Mouse (Mus musculus) heart, embryonic 13.5 days (tissue): ENCODE measurements around the gene Rnf214. TPM values are rescaled to one million over a fixed set of nuclear protein-coding genes. Genes with fewer than 3 reads are reported as not detected.

Source experiments
- microRNA-seq: library from miRNA; unstranded; fragments of <30 nt; microRNA quantifications from one replicate; pipeline ENCODE4, GENCODE M21; 2016
- polyA plus RNA-seq: library from polyadenylated mRNA; unstranded; fragments of >200 nt; fragmentation: Nextera tagmentation; extraction: Ambion mirVana; gene quantifications from 2 replicates; pipeline ENCODE4 v1.2.1, GENCODE M21; 2015

Rnf214 gene
- polyA plus RNA-seq, 1 experiment from 2014 or later: 40.0 TPM

Small RNA genes within 50 kb of the gene (microRNA-seq; reads per million reads assigned to microRNA genes)
- gene Mir7087: not detected

Other genes with a start within 250 kb of the Rnf214 start
- 13.0 and 14.4 TPM in 2 replicates for gene Cep164, start 78.2 kb downstream of the Rnf214 start, polyA plus RNA-seq
- 17.6 and 19.1 TPM in 2 replicates for gene Bace1, start 68.3 kb downstream of the Rnf214 start, polyA plus RNA-seq
- gene Pcsk7, start 414 bp downstream of the Rnf214 start, polyA plus RNA-seq: 16.4 TPM in 2 replicates
- gene Tagln, start 29.1 kb upstream of the Rnf214 start, polyA plus RNA-seq: 151 and 203 TPM in 2 replicates
- gene Sidt2, start 48.3 kb upstream of the Rnf214 start, polyA plus RNA-seq: 35.5 and 36.3 TPM in 2 replicates
- 133 and 137 TPM in 2 replicates for gene Pafah1b2, start 105.8 kb upstream of the Rnf214 start, polyA plus RNA-seq
- gene Sik3, start 105.9 kb upstream of the Rnf214 start, polyA plus RNA-seq: 4.7 and 5.8 TPM in 2 replicates